Mouse (Mus musculus) urinary bladder, postnatal 25 days (tissue): ENCODE measurements around the gene Plk1.

Source experiments
- DNase-seq: peaks from one replicate; pipeline ENCODE4 v3.0.0; 2022; ENCODE audit warnings: low spot score

The Plk1 gene

GRCm38 (mm10) chr7:122193919-122194318, 34.7 kb downstream of the Plk1 start:
- no peak for DNase-seq

- DNase-seq = no peak
These were observed 37.5 kb downstream of the Plk1 start for GRCm38 (mm10) chr7:122196771-122197170.

GRCm38 (mm10) chr7:122197306-122197705, 38.1 kb downstream of the Plk1 start:
- peak; percentile 35 for DNase-seq

GRCm38 (mm10) chr7:122199296-122199695, 40.1 kb downstream of the Plk1 start:
- no peak for DNase-seq

- DNase-seq = no peak
These were observed 44.7 kb downstream of the Plk1 start for GRCm38 (mm10) chr7:122203936-122204335.

GRCm38 (mm10) chr7:122206121-122206520, 46.9 kb downstream of the Plk1 start:
- no peak for DNase-seq

- DNase-seq = no peak
These were observed 49.2 kb downstream of the Plk1 start for GRCm38 (mm10) chr7:122208276-122209021.

GRCm38 (mm10) chr7:122219315-122219801, 60.1 kb downstream of the Plk1 start, which contains the start of gene Chp2:
Gene Chp2 (plus strand): TSS chr7:122219496.
- DNase-seq = no peak
